Mouse (Mus musculus) naive thymus-derived CD4-positive, alpha-beta T cell, adult 2 months (primary cell): ENCODE measurements around the gene Nav1.
A peak's percentile ranks its signal among the peaks of the same experiment; 100 is the strongest.

Experiments
- DNase-seq: peaks from one replicate; pipeline ENCODE4 v3.0.0-alpha.2; 2011; ENCODE audit warnings: low read depth

Gene Nav1

GRCm38 (mm10) chr1:135546099-135546498 is 61.0 kb downstream of the Nav1 start:
- DNase-seq: no peak

GRCm38 (mm10) chr1:135544504-135545146 is 62.5 kb downstream of the Nav1 start:
- DNase-seq: peak; percentile 85

- no peak for DNase-seq
Measured at GRCm38 (mm10) chr1:135542841-135543810, 64.0 kb downstream of the Nav1 start.

GRCm38 (mm10) chr1:135542080-135542479 is 65.0 kb downstream of the Nav1 start:
- no peak for DNase-seq

- DNase-seq: peak; percentile 84
Measured at GRCm38 (mm10) chr1:135540270-135540669, 66.8 kb downstream of the Nav1 start.

GRCm38 (mm10) chr1:135538441-135539265 is 68.4 kb downstream of the Nav1 start:
- no peak for DNase-seq

- no peak for DNase-seq
Measured at GRCm38 (mm10) chr1:135536822-135537221, 70.3 kb downstream of the Nav1 start.

GRCm38 (mm10) chr1:135536326-135536725 is 70.8 kb downstream of the Nav1 start:
- DNase-seq: no peak

GRCm38 (mm10) chr1:135535256-135535655 is 71.8 kb downstream of the Nav1 start:
- no peak for DNase-seq

- DNase-seq: no peak
Measured at GRCm38 (mm10) chr1:135534782-135535181, 72.3 kb downstream of the Nav1 start.

- DNase-seq: no peak
Measured at GRCm38 (mm10) chr1:135534070-135534469, 73.0 kb downstream of the Nav1 start.

GRCm38 (mm10) chr1:135532383-135532782 is 74.7 kb downstream of the Nav1 start:
- DNase-seq: no peak

GRCm38 (mm10) chr1:135531981-135532380 is 75.1 kb downstream of the Nav1 start:
- no peak for DNase-seq

- DNase-seq: no peak
Measured at GRCm38 (mm10) chr1:135531081-135531480, 76.0 kb downstream of the Nav1 start.

- DNase-seq: no peak
Measured at GRCm38 (mm10) chr1:135524518-135524860, 82.6 kb downstream of the Nav1 start.

- no peak for DNase-seq
Measured at GRCm38 (mm10) chr1:135523780-135524517, 83.1 kb downstream of the Nav1 start.

- DNase-seq: no peak
Measured at GRCm38 (mm10) chr1:135523344-135523743, 83.8 kb downstream of the Nav1 start.

- no peak for DNase-seq
Measured at GRCm38 (mm10) chr1:135520550-135521168, 86.4 kb downstream of the Nav1 start.

- no peak for DNase-seq
Measured at GRCm38 (mm10) chr1:135518661-135519060, 88.4 kb downstream of the Nav1 start.

- DNase-seq: no peak
Measured at GRCm38 (mm10) chr1:135517469-135517868, 89.6 kb downstream of the Nav1 start.
